Mouse (Mus musculus): Measurements from ENCODE around the gene Col1a2.

Gene Col1a2

DNA sequence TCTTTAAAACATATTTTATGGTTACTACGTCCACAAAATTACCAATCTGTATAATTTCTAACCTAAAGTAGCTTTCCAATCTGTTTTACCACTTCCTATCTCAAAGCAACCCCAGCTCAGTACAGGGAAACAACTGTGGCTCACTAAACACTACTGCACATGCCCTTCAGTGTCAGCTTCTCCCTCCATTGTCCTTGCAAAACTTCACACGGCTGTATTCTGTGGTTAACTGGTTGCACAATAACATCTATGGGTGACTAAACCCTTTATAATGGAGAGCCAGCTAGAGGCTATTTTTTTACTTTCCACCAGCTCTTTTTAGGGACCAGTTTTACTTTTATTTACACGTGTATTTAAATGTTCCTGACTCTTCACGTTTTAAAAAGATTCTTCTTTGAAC, 83.3 kb downstream of the Col1a2 start:
- DNase-seq (ENCODE audit: low spot score in 2 of 2): no peak

DNA sequence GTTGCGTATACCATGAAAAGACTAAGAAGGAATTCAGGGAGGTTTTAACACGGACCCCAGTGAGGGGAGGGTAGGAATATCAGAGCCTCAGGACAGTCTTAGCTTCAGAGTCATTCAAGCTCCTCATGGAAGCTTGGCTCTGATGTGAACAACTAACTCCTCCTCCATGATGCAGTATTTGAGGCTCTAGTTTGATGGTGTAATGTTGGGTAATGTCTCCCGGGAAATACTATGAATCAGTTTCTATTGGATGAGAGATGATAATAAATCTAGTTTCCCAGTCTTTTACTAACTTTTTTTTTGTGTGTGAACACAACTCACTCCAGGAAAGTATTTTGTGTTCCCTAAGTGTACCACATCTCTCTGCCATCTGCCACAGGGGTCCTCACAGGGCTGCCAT, 84.1 kb downstream of the Col1a2 start:
- no peak for DNase-seq (ENCODE audit: low spot score in 2 of 2)

DNA sequence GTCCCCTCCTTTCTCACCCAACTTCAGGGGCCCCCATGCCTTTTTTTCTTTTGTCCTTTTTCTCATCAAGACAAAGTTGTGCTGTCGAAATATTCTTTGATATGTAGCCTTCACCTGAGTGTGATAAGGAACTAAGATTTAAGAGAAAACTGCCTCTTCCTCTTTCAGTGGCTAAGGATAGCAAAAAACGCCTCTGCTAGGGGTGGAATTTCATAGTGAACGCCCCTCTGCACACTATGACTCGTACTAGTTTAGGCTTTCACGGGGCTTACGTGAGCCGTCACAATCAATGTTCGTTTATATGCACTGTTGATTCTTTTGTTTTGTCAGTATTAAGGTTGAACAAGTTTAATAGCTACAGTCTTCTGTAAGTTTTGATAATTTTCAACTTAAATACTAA, 85.5 kb downstream of the Col1a2 start:
- DNase-seq (ENCODE audit: low spot score in 2 of 2): no peak

Measured in spleen, postnatal 14 days (tissue).